Mouse (Mus musculus) forebrain, embryonic 16.5 days (tissue): ENCODE results near the gene Slc5a5. TPM values are rescaled to one million over a fixed set of nuclear protein-coding genes. Genes with fewer than 3 reads are reported as not detected.

Experiments used
- ATAC-seq: fragments of 200-750 bp; cut with Nextera tagmentation; 2 replicates; pipeline ENCODE4 v1.8.0; 2017; ENCODE audit warnings: mild to moderate bottlenecking, moderate library complexity
- H3K27ac ChIP-seq: fragments of 300-500 bp; sonication (generic); 2 replicates; pipeline ENCODE4 v1.5.1; 2014; ENCODE audit warnings: low read length, control low read depth
- H3K27me3 ChIP-seq: fragments of 300-500 bp; sonication (generic); replicated peaks from 2 replicates; pipeline ENCODE4 v1.6.1; 2014; ENCODE audit warnings: low read length; ENCODE audit not compliant: control insufficient read depth, insufficient read depth
- H3K36me3 ChIP-seq: fragments of 300-500 bp; sonication (generic); 2 replicates; pipeline ENCODE4 v1.6.1; 2014; ENCODE audit not compliant: control insufficient read depth, insufficient read depth
- H3K4me1 ChIP-seq: fragments of 300-500 bp; sonication (generic); replicated peaks from 2 replicates; pipeline ENCODE4 v1.6.1; 2014; ENCODE audit warnings: low read length; ENCODE audit not compliant: control insufficient read depth, insufficient read depth
- H3K4me2 ChIP-seq: fragments of 300-500 bp; sonication (generic); 2 replicates; pipeline ENCODE4 v1.6.1; 2014; ENCODE audit warnings: mild to moderate bottlenecking, low read length, control low read depth
- H3K4me3 ChIP-seq: fragments of 300-500 bp; sonication (generic); replicated peaks from 2 replicates; pipeline ENCODE4 v1.5.1; 2014; ENCODE audit warnings: mild to moderate bottlenecking, low read length, control low read depth
- H3K9ac ChIP-seq: fragments of 300-500 bp; sonication (generic); replicated peaks from 2 replicates; pipeline ENCODE4 v1.6.1; 2014; ENCODE audit warnings: low read depth, low read length, control low read depth
- H3K9me3 ChIP-seq: fragments of 300-500 bp; sonication (generic); 2 replicates; pipeline ENCODE4 v1.6.1; 2016; ENCODE audit warnings: low read length; ENCODE audit not compliant: control insufficient read depth
- WGBS: fragments of 180-500 bp; shearing (Covaris S2); extraction: QIAGEN DNeasy Blood & Tissue Kit; methylation state at CpG from one replicate; pipeline ENCODE4 v1.1.7; 2014; 5-methylcytosine and 5-hydroxymethylcytosine counted together
- polyA plus RNA-seq: library from polyadenylated mRNA; unstranded; fragments of >200 nt; fragmentation: Nextera tagmentation; extraction: Ambion mirVana; gene quantifications from 2 replicates; pipeline ENCODE4 v1.2.1, GENCODE M21; 2015

Slc5a5 gene
- polyA plus RNA-seq, 1 experiment from 2014 or later, result 1.6 TPM

GRCm38 (mm10) chr8:70905463-70905830 is 12.9 kb upstream of the Slc5a5 start:
- peak overlapping the region; percentile 85 for H3K27ac ChIP-seq
- peaks cover 12% of the 10 kb centered on the region for H3K27me3 ChIP-seq
- H3K4me2 ChIP-seq, result peak overlapping the region; percentile 77
- H3K4me3 ChIP-seq, result peak overlapping the region; percentile 87
- WGBS, result 21% methylated on average over 8 of the region's 8 CpGs
- peak; percentile 24 for ATAC-seq
- H3K4me1 ChIP-seq, result peaks cover 14% of the 10 kb centered on the region
- H3K9ac ChIP-seq, result peak overlapping the region; percentile 91
- no peaks in the 10 kb centered on the region for H3K9me3 ChIP-seq
- H3K36me3 ChIP-seq, result no peaks in the 10 kb centered on the region

GRCm38 (mm10) chr8:70904532-70904931 is 12.0 kb upstream of the Slc5a5 start:
- Histone ChIP-seq H3K36me3 (no peaks in the 10 kb centered on the region), H3K9me3 (no peaks in the 10 kb centered on the region), H3K4me1 (peaks cover 14% of the 10 kb centered on the region), H3K27me3 (peaks cover 12% of the 10 kb centered on the region), H3K9ac (no peak overlapping the region), H3K27ac (no peak overlapping the region), H3K4me3 (no peak overlapping the region), H3K4me2 (no peak overlapping the region)
- WGBS, result 72% methylated on average over 4 of the region's 4 CpGs
- no peak for ATAC-seq

DNA sequence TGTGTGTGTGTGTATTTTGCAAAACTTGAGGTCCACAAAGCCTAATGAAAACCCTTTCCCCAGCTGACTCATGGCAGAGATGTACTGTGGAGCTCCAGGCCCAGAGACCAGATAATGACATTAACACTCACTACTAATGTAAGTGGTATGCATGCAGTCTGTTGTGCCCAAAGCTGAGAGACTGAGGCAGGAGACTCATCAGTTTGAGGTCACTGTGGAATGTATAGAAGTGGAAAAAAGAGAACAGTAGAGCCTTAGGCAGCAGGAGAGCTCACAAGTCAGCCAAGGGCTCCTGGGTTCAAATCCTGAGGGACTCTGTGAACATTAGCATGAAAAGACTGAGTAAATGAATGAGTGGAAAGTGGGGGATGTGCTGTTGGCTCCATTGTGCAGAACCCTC is 11.0 kb upstream of the Slc5a5 start:
- no peak overlapping the region for H3K9ac ChIP-seq
- no peaks in the 10 kb centered on the region for H3K9me3 ChIP-seq
- ATAC-seq, result no peak
- no peaks in the 10 kb centered on the region for H3K36me3 ChIP-seq
- H3K27me3 ChIP-seq, result peaks cover 12% of the 10 kb centered on the region
- H3K27ac ChIP-seq, result no peak overlapping the region
- no peak overlapping the region for H3K4me2 ChIP-seq
- peaks cover 14% of the 10 kb centered on the region for H3K4me1 ChIP-seq
- no peak overlapping the region for H3K4me3 ChIP-seq

GRCm38 (mm10) chr8:70903112-70903511 is 10.6 kb upstream of the Slc5a5 start:
- Histone ChIP-seq H3K9ac (no peak overlapping the region), H3K9me3 (no peaks in the 10 kb centered on the region), H3K4me1 (peaks cover 18% of the 10 kb centered on the region), H3K27me3 (peaks cover 12% of the 10 kb centered on the region), H3K36me3 (no peaks in the 10 kb centered on the region), H3K27ac (no peak overlapping the region), H3K4me3 (no peak overlapping the region), H3K4me2 (no peak overlapping the region)
- WGBS, result 43% methylated on average over 4 of the region's 4 CpGs
- ATAC-seq, result no peak

DNA sequence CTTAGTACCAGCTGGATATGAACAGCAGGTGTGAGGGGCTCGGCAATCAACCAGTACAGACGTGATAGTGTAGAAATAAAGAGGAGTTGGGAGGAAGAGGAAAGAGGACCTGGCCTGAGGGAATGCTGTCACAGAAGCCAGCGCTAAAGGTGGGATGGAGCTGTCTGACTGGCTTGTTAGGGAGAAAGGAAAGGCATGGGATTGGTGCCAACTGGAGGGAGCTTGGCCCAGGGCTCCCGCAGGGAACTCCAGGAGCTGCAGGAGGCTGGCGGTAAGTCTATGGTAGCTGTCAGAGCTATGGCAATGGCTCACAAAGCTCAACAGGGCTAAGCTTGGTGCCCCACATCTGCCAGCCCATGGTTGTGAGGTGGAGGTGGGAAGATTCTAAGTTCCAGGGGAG is 9.7 kb upstream of the Slc5a5 start:
- no peak overlapping the region for H3K4me2 ChIP-seq
- no peaks in the 10 kb centered on the region for H3K36me3 ChIP-seq
- H3K27ac ChIP-seq, result no peak overlapping the region
- H3K9me3 ChIP-seq, result no peaks in the 10 kb centered on the region
- peaks cover 22% of the 10 kb centered on the region for H3K4me1 ChIP-seq
- no peak for ATAC-seq
- H3K4me3 ChIP-seq, result no peak overlapping the region
- peaks cover 12% of the 10 kb centered on the region for H3K27me3 ChIP-seq
- 19% methylated on average over 5 of the region's 5 CpGs for WGBS
- no peak overlapping the region for H3K9ac ChIP-seq

DNA sequence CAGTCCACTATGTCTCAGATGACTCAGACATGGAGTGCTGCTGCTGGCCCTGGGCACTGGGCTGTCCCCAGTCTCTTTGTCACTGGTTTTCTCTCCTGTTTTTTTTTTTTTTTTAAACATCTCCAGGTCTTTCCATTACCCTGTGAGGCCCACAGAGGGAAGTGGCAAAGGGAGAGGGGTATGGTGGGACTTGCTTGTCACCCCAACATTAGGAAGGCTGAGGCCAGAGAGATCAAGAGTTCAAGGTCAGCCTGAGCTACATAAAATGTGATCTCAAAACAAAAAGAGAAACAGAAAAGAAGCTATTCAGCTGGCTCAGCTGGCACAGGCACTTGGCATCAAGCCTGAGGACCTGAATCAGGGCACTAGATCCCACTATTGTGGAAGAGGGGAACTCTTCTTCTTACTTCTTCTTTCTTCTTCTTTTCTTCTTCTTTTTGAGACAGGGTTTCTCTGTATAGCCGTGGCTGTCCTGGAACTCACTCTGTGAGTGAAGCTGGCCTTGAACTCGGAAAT is 8.4 kb upstream of the Slc5a5 start:
- 84% methylated on average over 2 of the region's 2 CpGs for WGBS
- ATAC-seq, result no peak

DNA sequence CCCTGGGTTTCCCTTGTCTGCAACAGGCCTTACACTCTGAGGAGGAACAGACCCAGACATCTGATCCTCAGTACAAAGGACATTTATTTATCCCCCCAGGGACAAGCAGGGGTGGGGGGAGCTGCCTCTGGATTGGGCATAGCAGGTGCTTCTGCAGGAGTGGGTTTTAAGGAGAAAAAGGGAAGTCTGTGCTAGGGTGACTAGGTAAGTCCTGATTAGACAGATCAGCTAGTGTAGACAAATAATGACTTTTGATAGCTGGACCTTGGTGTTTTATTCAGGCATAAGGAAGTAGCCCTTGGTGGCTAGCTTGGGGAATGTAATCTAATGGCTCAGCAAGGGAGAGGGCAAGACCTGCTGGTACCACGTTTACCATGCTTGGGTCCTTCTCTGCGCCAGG is 6.7 kb upstream of the Slc5a5 start:
- Histone ChIP-seq H3K4me1 (peaks cover 18% of the 10 kb centered on the region), H3K36me3 (peaks cover 15% of the 10 kb centered on the region), H3K9me3 (no peaks in the 10 kb centered on the region), H3K27ac (no peak overlapping the region), H3K4me2 (no peak overlapping the region), H3K9ac (no peak overlapping the region), H3K27me3 (peaks cover 7% of the 10 kb centered on the region), H3K4me3 (no peak overlapping the region)
- 83% methylated on average over 2 of the region's 2 CpGs for WGBS
- no peak for ATAC-seq

More for the DNA sequence above, 8.4 kb upstream of the Slc5a5 start:
- H3K36me3 ChIP-seq, result no peaks in the 10 kb centered on the region
- H3K4me3 ChIP-seq, result no peak overlapping the region
- H3K4me1 ChIP-seq, result peaks cover 21% of the 10 kb centered on the region
- no peak overlapping the region for H3K4me2 ChIP-seq
- no peak overlapping the region for H3K27ac ChIP-seq
- no peaks in the 10 kb centered on the region for H3K9me3 ChIP-seq
- H3K27me3 ChIP-seq, result peaks cover 12% of the 10 kb centered on the region
- H3K9ac ChIP-seq, result no peak overlapping the region

DNA sequence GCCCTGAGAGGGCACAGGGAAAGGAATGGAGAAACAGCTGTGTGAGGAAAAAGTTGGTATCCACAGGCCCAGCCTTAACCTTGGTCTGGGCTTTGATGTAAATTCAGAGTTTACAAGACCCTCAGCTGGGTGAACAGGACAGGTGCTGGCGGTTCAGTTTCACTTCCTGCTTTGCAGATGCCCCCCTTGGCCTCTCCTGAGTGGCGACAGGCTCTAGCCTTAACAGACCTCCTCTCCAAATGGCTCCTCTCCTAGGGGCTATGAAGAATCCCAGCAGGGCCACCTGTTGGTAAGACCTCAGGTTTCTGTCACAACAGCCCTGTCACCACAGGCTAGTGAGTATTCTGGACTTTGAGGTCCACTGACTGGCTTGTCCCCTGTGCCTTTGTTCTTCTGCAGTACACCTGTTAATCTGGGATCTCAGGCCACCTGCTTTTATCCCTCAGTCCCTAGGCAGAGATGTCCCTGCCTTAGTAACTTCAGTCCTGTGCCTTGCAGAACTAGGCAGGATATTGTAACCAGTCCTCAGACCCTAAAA is 6.2 kb upstream of the Slc5a5 start:
- Histone ChIP-seq H3K9ac (peak overlapping the region; percentile 38; the same call in 1 of the 2 replicates), H3K27me3 (peaks cover 2% of the 10 kb centered on the region), H3K36me3 (peaks cover 19% of the 10 kb centered on the region), H3K4me2 (no peak overlapping the region; the same call in 1 of the 2 replicates), H3K4me3 (no peak overlapping the region), H3K9me3 (no peaks in the 10 kb centered on the region), H3K4me1 (peaks cover 18% of the 10 kb centered on the region), H3K27ac (no peak overlapping the region)
- no peak for ATAC-seq
- 69% methylated on average over 2 of the region's 2 CpGs for WGBS

DNA sequence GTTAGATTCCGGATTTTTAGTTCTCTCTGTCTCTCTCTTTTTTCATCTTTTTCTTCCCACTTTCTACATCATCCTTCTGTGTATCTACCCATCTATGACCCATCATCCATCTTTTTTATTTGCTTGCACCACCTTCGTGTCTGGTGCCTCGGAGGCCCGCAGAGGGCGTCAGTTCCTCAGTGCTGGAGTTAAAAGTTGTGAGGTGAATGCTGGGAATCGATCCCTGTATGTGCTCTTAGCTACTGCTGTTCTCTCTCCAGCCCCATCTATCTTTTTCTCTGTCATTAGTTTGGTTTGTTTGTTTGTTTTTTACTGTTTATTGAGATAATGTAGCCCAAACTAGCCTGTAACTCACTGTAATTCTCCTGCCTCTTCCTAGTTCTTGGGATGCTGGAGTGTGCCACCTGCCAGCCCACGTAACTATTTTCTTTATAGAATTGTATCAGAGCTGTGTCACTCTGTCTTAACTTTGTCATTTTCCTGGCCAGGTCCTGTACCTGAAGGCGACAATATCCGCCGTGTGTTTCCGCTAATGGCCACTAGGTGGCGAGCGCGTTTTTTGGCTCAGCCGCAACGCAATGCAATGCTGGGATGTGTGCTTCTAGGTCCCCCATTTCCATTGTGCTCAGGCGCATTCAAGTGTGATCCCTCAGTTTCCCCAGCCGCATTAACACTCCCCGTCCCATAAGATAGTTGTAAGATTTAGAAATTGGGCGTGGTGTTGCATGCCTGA is 5.3 kb upstream of the Slc5a5 start:
- peak; percentile 44 for ATAC-seq
- under 1% methylated on average over 20 of the region's 20 CpGs for WGBS

More for the DNA sequence above, 5.3 kb upstream of the Slc5a5 start:
- H3K36me3 ChIP-seq, result peaks cover 19% of the 10 kb centered on the region
- peak overlapping the region; percentile 76 for H3K27ac ChIP-seq
- peaks cover 19% of the 10 kb centered on the region for H3K4me1 ChIP-seq
- peak overlapping the region; percentile 58 for H3K4me3 ChIP-seq
- H3K9me3 ChIP-seq, result no peaks in the 10 kb centered on the region
- peaks cover 7% of the 10 kb centered on the region for H3K27me3 ChIP-seq
- H3K4me2 ChIP-seq, result peak overlapping the region; percentile 92
- H3K9ac ChIP-seq, result peak overlapping the region; percentile 72
